Mouse (Mus musculus): Measurements from ENCODE around the gene Ablim2. TPM values are rescaled to one million over a fixed set of nuclear protein-coding genes. Genes with fewer than 3 reads are reported as not detected.
A peak's percentile ranks its signal among the peaks of the same experiment; 100 is the strongest.

Ablim2 gene
- polyA plus RNA-seq, 1 experiment: 176 TPM

- no peak overlapping the region for H3K27ac ChIP-seq (ENCODE audit: insufficient read depth, low read length)
Measured at GRCm38 (mm10) chr5:35781116-35781515, 23.4 kb downstream of the Ablim2 start.

GRCm38 (mm10) chr5:35782648-35783180 lies 25.0 kb downstream of the Ablim2 start:
- H3K27ac ChIP-seq (ENCODE audit: insufficient read depth, low read length): no peak overlapping the region
- H3K4me3 ChIP-seq (ENCODE audit: insufficient read depth, low read length): no peak overlapping the region
- TF ChIP-seq POLR2A (IDR thresholded peaks at IDR 0.05; ENCODE audit: extremely low read depth, insufficient read depth, low read length): no peak
- TF ChIP-seq CTCF (IDR thresholded peaks at IDR 0.05; ENCODE audit: extremely low read depth, insufficient read depth, low read length): no peak
- peaks cover 16% of the 10 kb centered on the region for H3K4me1 ChIP-seq (ENCODE audit: control insufficient read depth, insufficient read depth, low read length)

More at GRCm38 (mm10) chr5:35781116-35781515, 23.4 kb downstream of the Ablim2 start:
- no peak for TF ChIP-seq CTCF (IDR thresholded peaks at IDR 0.05; ENCODE audit: extremely low read depth, insufficient read depth, low read length)
- TF ChIP-seq POLR2A (IDR thresholded peaks at IDR 0.05; ENCODE audit: extremely low read depth, insufficient read depth, low read length): no peak
- no peak overlapping the region for H3K4me3 ChIP-seq (ENCODE audit: insufficient read depth, low read length)
- H3K4me1 ChIP-seq (ENCODE audit: control insufficient read depth, insufficient read depth, low read length): peaks cover 7% of the 10 kb centered on the region

GRCm38 (mm10) chr5:35785853-35786252 lies 28.2 kb downstream of the Ablim2 start:
- TF ChIP-seq CTCF (IDR thresholded peaks at IDR 0.05; ENCODE audit: extremely low read depth, insufficient read depth, low read length): no peak
- TF ChIP-seq POLR2A (IDR thresholded peaks at IDR 0.05; ENCODE audit: extremely low read depth, insufficient read depth, low read length): no peak
- Histone ChIP-seq H3K27ac (ENCODE audit: insufficient read depth, low read length) (no peak overlapping the region), H3K4me3 (ENCODE audit: insufficient read depth, low read length) (no peak overlapping the region), H3K4me1 (ENCODE audit: control insufficient read depth, insufficient read depth, low read length) (peaks cover 22% of the 10 kb centered on the region)

- Histone ChIP-seq H3K27ac (ENCODE audit: insufficient read depth, low read length) (peak overlapping the region; percentile 76), H3K4me1 (ENCODE audit: control insufficient read depth, insufficient read depth, low read length) (peaks cover 22% of the 10 kb centered on the region), H3K4me3 (ENCODE audit: insufficient read depth, low read length) (no peak overlapping the region)
- no peak for TF ChIP-seq CTCF (IDR thresholded peaks at IDR 0.05; ENCODE audit: extremely low read depth, insufficient read depth, low read length)
- TF ChIP-seq POLR2A (IDR thresholded peaks at IDR 0.05; ENCODE audit: extremely low read depth, insufficient read depth, low read length): no peak
Measured at GRCm38 (mm10) chr5:35787847-35788246, 30.2 kb downstream of the Ablim2 start.

- no peak overlapping the region for H3K4me3 ChIP-seq (ENCODE audit: insufficient read depth, low read length)
- H3K27ac ChIP-seq (ENCODE audit: insufficient read depth, low read length): peak overlapping the region; percentile 63
- TF ChIP-seq POLR2A (IDR thresholded peaks at IDR 0.05; ENCODE audit: extremely low read depth, insufficient read depth, low read length): no peak
- no peak for TF ChIP-seq CTCF (IDR thresholded peaks at IDR 0.05; ENCODE audit: extremely low read depth, insufficient read depth, low read length)
- H3K4me1 ChIP-seq (ENCODE audit: control insufficient read depth, insufficient read depth, low read length): peaks cover 22% of the 10 kb centered on the region
Measured at GRCm38 (mm10) chr5:35788719-35789118, 31.0 kb downstream of the Ablim2 start.

GRCm38 (mm10) chr5:35789697-35790096 lies 32.0 kb downstream of the Ablim2 start:
- peaks cover 22% of the 10 kb centered on the region for H3K4me1 ChIP-seq (ENCODE audit: control insufficient read depth, insufficient read depth, low read length)
- no peak for TF ChIP-seq CTCF (IDR thresholded peaks at IDR 0.05; ENCODE audit: extremely low read depth, insufficient read depth, low read length)
- no peak for TF ChIP-seq POLR2A (IDR thresholded peaks at IDR 0.05; ENCODE audit: extremely low read depth, insufficient read depth, low read length)
- no peak overlapping the region for H3K27ac ChIP-seq (ENCODE audit: insufficient read depth, low read length)
- H3K4me3 ChIP-seq (ENCODE audit: insufficient read depth, low read length): no peak overlapping the region

- Histone ChIP-seq H3K4me1 (ENCODE audit: control insufficient read depth, insufficient read depth, low read length) (peaks cover 23% of the 10 kb centered on the region), H3K4me3 (ENCODE audit: insufficient read depth, low read length) (no peak overlapping the region), H3K27ac (ENCODE audit: insufficient read depth, low read length) (no peak overlapping the region)
- TF ChIP-seq POLR2A (IDR thresholded peaks at IDR 0.05; ENCODE audit: extremely low read depth, insufficient read depth, low read length) (no peak), CTCF (IDR thresholded peaks at IDR 0.05; ENCODE audit: extremely low read depth, insufficient read depth, low read length) (no peak)
Measured at GRCm38 (mm10) chr5:35790387-35791065, 32.8 kb downstream of the Ablim2 start.

- Histone ChIP-seq H3K27ac (ENCODE audit: insufficient read depth, low read length) (no peak overlapping the region; the same call in 1 of the 2 replicates), H3K4me1 (ENCODE audit: control insufficient read depth, insufficient read depth, low read length) (peaks cover 16% of the 10 kb centered on the region), H3K4me3 (ENCODE audit: insufficient read depth, low read length) (no peak overlapping the region)
- TF ChIP-seq CTCF (IDR thresholded peaks at IDR 0.05; ENCODE audit: extremely low read depth, insufficient read depth, low read length) (no peak), POLR2A (IDR thresholded peaks at IDR 0.05; ENCODE audit: extremely low read depth, insufficient read depth, low read length) (no peak)
Measured at GRCm38 (mm10) chr5:35793971-35794370, 36.3 kb downstream of the Ablim2 start.

GRCm38 (mm10) chr5:35794942-35795341 lies 37.3 kb downstream of the Ablim2 start:
- Histone ChIP-seq H3K4me3 (ENCODE audit: insufficient read depth, low read length) (no peak overlapping the region), H3K27ac (ENCODE audit: insufficient read depth, low read length) (0 out of 2 replicates have a peak overlapping the region, but pooled peaks have one; percentile 5), H3K4me1 (ENCODE audit: control insufficient read depth, insufficient read depth, low read length) (peaks cover 19% of the 10 kb centered on the region)
- TF ChIP-seq CTCF (IDR thresholded peaks at IDR 0.05; ENCODE audit: extremely low read depth, insufficient read depth, low read length) (no peak), POLR2A (IDR thresholded peaks at IDR 0.05; ENCODE audit: extremely low read depth, insufficient read depth, low read length) (no peak)
